Comparison of ENCODE assay signal across 12 mouse cellular contexts in genomic region chr2:158682344-158683037, GRCm38 (mm10). TPM values are rescaled to one million over a fixed set of nuclear protein-coding genes. Genes with fewer than 3 reads are reported as not detected.
DNase-seq lines count a peak whose midpoint lies in the region; ATAC-seq and TF ChIP-seq lines count a peak whose summit lies in the region.
"Had no signal": no experiment of that assay in that cellular context is flagged by ENCODE, and none has a peak within 500 bp of the region (broad histone marks: within the 10 kb centered on the region; RNA-seq: fewer than 3 reads in every experiment).

No protein-coding gene starts in this region.

- H3K27me3 ChIP-seq in midbrain, embryonic 11.5 days (ENCODE audit: control insufficient read depth, insufficient read depth, low read length) = no peaks in the 10 kb centered on the region
- H3K27me3 ChIP-seq in intestine, postnatal 0 days (replicated peaks; ENCODE audit: control insufficient read depth, insufficient read depth, low read length) = no peaks in the 10 kb centered on the region
- H3K27me3 ChIP-seq: neural tube, embryonic 12.5 days had no signal

- DNase-seq in gastrocnemius, adult 2 months = no peak
- no peak for DNase-seq in gastrocnemius, postnatal 14 days
- DNase-seq in layer of hippocampus, adult 2 months (ENCODE audit: low spot score in 2 of 2) = no peak
- no peak for DNase-seq in layer of hippocampus, postnatal 25 days (ENCODE audit: extremely low spot score in 1 of 2, low spot score in 1 of 2)
- peak; percentile 63 to 70 for DNase-seq in B cell, adult 2 months
- DNase-seq in midbrain, embryonic 11.5 days (ENCODE audit: low spot score, missing footprints) = peak; percentile 81
- no peak for DNase-seq in cerebellum, adult 9-10 months

- H3K4me1 ChIP-seq in midbrain, embryonic 11.5 days (ENCODE audit: control insufficient read depth, insufficient read depth, low read length) = peaks cover 10% of the 10 kb centered on the region
- H3K4me1 ChIP-seq in intestine, postnatal 0 days (replicated peaks; ENCODE audit: control insufficient read depth, insufficient read depth, low read length) = no peaks in the 10 kb centered on the region

- ATAC-seq in midbrain, embryonic 11.5 days (ENCODE audit: low FRiP score) = no peak
- ATAC-seq in intestine, postnatal 0 days = no peak

- no peaks in the 10 kb centered on the region for H3K36me3 ChIP-seq in midbrain, embryonic 11.5 days (ENCODE audit: control insufficient read depth, insufficient read depth, low read length)
- no peaks in the 10 kb centered on the region for H3K36me3 ChIP-seq in intestine, postnatal 0 days (ENCODE audit: control insufficient read depth, insufficient read depth)
- H3K36me3 ChIP-seq: embryonic facial prominence, embryonic 10.5 days; forebrain, embryonic 10.5 days; neural tube, embryonic 12.5 days had no signal

- WGBS in midbrain, embryonic 11.5 days = 72% methylated on average over 11 of the region's 11 CpGs
- WGBS in intestine, postnatal 0 days = 50% methylated on average over 11 of the region's 11 CpGs

- no peak overlapping the region for H3K9ac ChIP-seq in midbrain, embryonic 11.5 days (ENCODE audit: low read length)
- H3K9ac ChIP-seq in intestine, postnatal 0 days (ENCODE audit: low read depth, low read length) = no peak overlapping the region
- H3K9ac ChIP-seq: neural tube, embryonic 12.5 days had no signal

- intact Hi-C loops in gastrocnemius, adult 2 months (cut with DNase I) = no loop called here
- intact Hi-C loops in gastrocnemius, postnatal 14 days (cut with DNase I; ENCODE audit: low total_unique reads) = no loop called here

- H3K4me3 ChIP-seq in gastrocnemius, adult 2 months = no peak overlapping the region
- no peak overlapping the region for H3K4me3 ChIP-seq in layer of hippocampus, adult 2 months
- H3K4me3 ChIP-seq in midbrain, embryonic 11.5 days (ENCODE audit: low read depth, low read length) = no peak overlapping the region
- H3K4me3 ChIP-seq in intestine, postnatal 0 days (ENCODE audit: low read depth, low read length) = no peak overlapping the region
- H3K4me3 ChIP-seq: embryonic facial prominence, embryonic 10.5 days; forebrain, embryonic 10.5 days; neural tube, embryonic 12.5 days had no signal

- peak overlapping the region; percentile 41 for H3K27ac ChIP-seq in gastrocnemius, adult 2 months
- H3K27ac ChIP-seq in layer of hippocampus, adult 2 months = peak overlapping the region; percentile 3; the same call in 1 of the 2 replicates
- no peak overlapping the region for H3K27ac ChIP-seq in midbrain, embryonic 11.5 days (ENCODE audit: low read depth, low read length)
- no peak overlapping the region for H3K27ac ChIP-seq in intestine, postnatal 0 days (ENCODE audit: low read depth, low read length)
- H3K27ac ChIP-seq: embryonic facial prominence, embryonic 10.5 days; forebrain, embryonic 10.5 days; macrophage; neural tube, embryonic 12.5 days had no signal

- no peaks in the 10 kb centered on the region for H3K9me3 ChIP-seq in midbrain, embryonic 11.5 days (ENCODE audit: control insufficient read depth, low read length)
- no peaks in the 10 kb centered on the region for H3K9me3 ChIP-seq in intestine, postnatal 0 days (ENCODE audit: control insufficient read depth)
- H3K9me3 ChIP-seq: embryonic facial prominence, embryonic 10.5 days; forebrain, embryonic 10.5 days; neural tube, embryonic 12.5 days had no signal

- H3K4me2 ChIP-seq in midbrain, embryonic 11.5 days = no peak overlapping the region
- no peak overlapping the region for H3K4me2 ChIP-seq in intestine, postnatal 0 days (replicated peaks; ENCODE audit: low read depth)
- H3K4me2 ChIP-seq: neural tube, embryonic 12.5 days had no signal

- TF ChIP-seq CTCF in gastrocnemius, adult 2 months (IDR thresholded peaks at IDR 0.05) = no peak
- no peak for TF ChIP-seq CTCF in layer of hippocampus, adult 2 months (conservative IDR thresholded peaks at IDR 0.05)
- no peak for TF ChIP-seq CTCF in intestine, postnatal 0 days (IDR thresholded peaks at IDR 0.05; ENCODE audit: low read depth)

RNA-seq across cellular contexts. Expression of gene Ppp1r16b, which starts 17.3 kb away (rescaled TPM):
- 1 to 10 TPM; 3.1 to 4.1 TPM for total RNA-seq in gastrocnemius, adult 2 months (2021)
- 1 to 10 TPM; 7.5 to 8.8 TPM for total RNA-seq in gastrocnemius, postnatal 14 days (2021)
- 100 to 1,000 TPM; 147 to 150 TPM for total RNA-seq in layer of hippocampus, adult 2 months (2021)
- 100 to 1,000 TPM; 138 to 141 TPM for total RNA-seq in layer of hippocampus, postnatal 25 days (2021)
- polyA plus RNA-seq in midbrain, embryonic 11.5 days (2014; fragmentation: Nextera tagmentation; extraction: Ambion mirVana) = 3.2 and 3.3 TPM in 2 replicates
- polyA plus RNA-seq in intestine, postnatal 0 days (2015; fragmentation: Nextera tagmentation; extraction: Ambion mirVana) = 3.3 and 3.4 TPM in 2 replicates

RNA-seq across cellular contexts. Expression of gene Actr5, which starts 57.8 kb away (rescaled TPM):
- 1 to 10 TPM; 4.2 to 4.8 TPM for total RNA-seq in gastrocnemius, adult 2 months (2021)
- 1 to 10 TPM; 3.2 to 4.1 TPM for total RNA-seq in gastrocnemius, postnatal 14 days (2021)
- 10 to 100 TPM; 11.3 to 12.8 TPM for total RNA-seq in layer of hippocampus, adult 2 months (2021)
- total RNA-seq in layer of hippocampus, postnatal 25 days (2021) = 10 to 100 TPM; 10.0 to 10.2 TPM
- polyA plus RNA-seq in midbrain, embryonic 11.5 days (2014; fragmentation: Nextera tagmentation; extraction: Ambion mirVana) = 15.3 and 16.0 TPM in 2 replicates
- polyA plus RNA-seq in intestine, postnatal 0 days (2015; fragmentation: Nextera tagmentation; extraction: Ambion mirVana) = 3.7 and 5.3 TPM in 2 replicates

Comparison
In these comparisons a context has a peak if more than half of its experiments do, and no peak if none do; other contexts are left out.
1. DNase-seq: peak in B cell, adult 2 months (2 of 2) and midbrain, embryonic 11.5 days (single experiment); none in gastrocnemius, adult 2 months (single experiment), gastrocnemius, postnatal 14 days (single experiment), layer of hippocampus, adult 2 months (0 of 2), layer of hippocampus, postnatal 25 days (0 of 2) and cerebellum, adult 9-10 months (single experiment).
2. H3K27ac ChIP-seq: peak in gastrocnemius, adult 2 months (single experiment) and layer of hippocampus, adult 2 months (single experiment); none in midbrain, embryonic 11.5 days (single experiment) and intestine, postnatal 0 days (single experiment).
3. RNA of gene Ppp1r16b, which starts 17.3 kb away (total RNA-seq): 147 to 150 TPM in layer of hippocampus, adult 2 months and 138 to 141 TPM in layer of hippocampus, postnatal 25 days; 7.5 to 8.8 TPM in gastrocnemius, postnatal 14 days and 3.1 to 4.1 TPM in gastrocnemius, adult 2 months; every median in the first group is over 10 times any median in the second.